Mouse (Mus musculus): ENCODE measurements around the gene Apon. TPM values are rescaled to one million over a fixed set of nuclear protein-coding genes. Genes with fewer than 3 reads are reported as not detected.

The Apon gene
- polyA plus RNA-seq (2014; fragmentation: Nextera tagmentation; extraction: Ambion mirVana): 0.27 TPM in 1 of 2 replicates, not detected in the other

- Histone ChIP-seq H3K4me2 (replicated peaks; ENCODE audit: low read depth, low read length) (no peak within 1 kb of the TSS), H3K4me1 (ENCODE audit: control insufficient read depth, insufficient read depth, low read length) (no peaks in the 10 kb centered on the region), H3K4me3 (ENCODE audit: low read depth, low read length) (no peak within 1 kb of the TSS), H3K27ac (ENCODE audit: low read length) (no peak within 1 kb of the TSS), H3K9me3 (ENCODE audit: control insufficient read depth, low read depth, low read length) (no peaks in the 10 kb centered on the region), H3K27me3 (ENCODE audit: control insufficient read depth, insufficient read depth, low read length) (no peaks in the 10 kb centered on the region), H3K36me3 (ENCODE audit: control insufficient read depth, insufficient read depth, low read length) (peaks cover 34% of the 10 kb centered on the region), H3K9ac (replicated peaks; ENCODE audit: low read depth, low read length) (no peak within 1 kb of the TSS)
- 67% methylated on average over 4 of the region's 4 CpGs for WGBS
- ATAC-seq (ENCODE audit: insufficient number of reproducible peaks, insufficient read depth, low FRiP score, low read depth): no peak
Observed at GRCm38 (mm10) chr10:128253677-128254255, at the start of gene Apon. Apon (plus strand) TSS chr10:128254096.

GRCm38 (mm10) chr10:128204941-128205340 lies 49.0 kb upstream of the Apon start:
- no peak overlapping the region for H3K4me3 ChIP-seq (ENCODE audit: low read depth, low read length)
- no peaks in the 10 kb centered on the region for H3K4me1 ChIP-seq (ENCODE audit: control insufficient read depth, insufficient read depth, low read length)
- WGBS: 81% methylated on average over 15 of the region's 15 CpGs
- no peak overlapping the region for H3K4me2 ChIP-seq (replicated peaks; ENCODE audit: low read depth, low read length)
- H3K27ac ChIP-seq (ENCODE audit: low read length): no peak overlapping the region
- H3K9ac ChIP-seq (replicated peaks; ENCODE audit: low read depth, low read length): no peak overlapping the region
- H3K27me3 ChIP-seq (ENCODE audit: control insufficient read depth, insufficient read depth, low read length): no peaks in the 10 kb centered on the region
- no peak for ATAC-seq (ENCODE audit: insufficient number of reproducible peaks, insufficient read depth, low FRiP score, low read depth)
- no peaks in the 10 kb centered on the region for H3K36me3 ChIP-seq (ENCODE audit: control insufficient read depth, insufficient read depth, low read length)
- H3K9me3 ChIP-seq (ENCODE audit: control insufficient read depth, low read depth, low read length): no peaks in the 10 kb centered on the region

GRCm38 (mm10) chr10:128208326-128208725 lies 45.6 kb upstream of the Apon start:
- no peak for ATAC-seq (ENCODE audit: insufficient number of reproducible peaks, insufficient read depth, low FRiP score, low read depth)
- H3K36me3 ChIP-seq (ENCODE audit: control insufficient read depth, insufficient read depth, low read length): no peaks in the 10 kb centered on the region
- H3K4me1 ChIP-seq (ENCODE audit: control insufficient read depth, insufficient read depth, low read length): peaks cover 8% of the 10 kb centered on the region; the same call in 1 of the 2 replicates
- no peak overlapping the region for H3K4me2 ChIP-seq (replicated peaks; ENCODE audit: low read depth, low read length)
- no peak overlapping the region for H3K4me3 ChIP-seq (ENCODE audit: low read depth, low read length)
- WGBS: 93% methylated on average over 10 of the region's 10 CpGs
- H3K27me3 ChIP-seq (ENCODE audit: control insufficient read depth, insufficient read depth, low read length): no peaks in the 10 kb centered on the region
- H3K9me3 ChIP-seq (ENCODE audit: control insufficient read depth, low read depth, low read length): no peaks in the 10 kb centered on the region
- no peak overlapping the region for H3K27ac ChIP-seq (ENCODE audit: low read length)
- no peak overlapping the region for H3K9ac ChIP-seq (replicated peaks; ENCODE audit: low read depth, low read length)

GRCm38 (mm10) chr10:128209311-128210009 lies 44.4 kb upstream of the Apon start:
- H3K27ac ChIP-seq (ENCODE audit: low read length): no peak overlapping the region
- H3K27me3 ChIP-seq (ENCODE audit: control insufficient read depth, insufficient read depth, low read length): no peaks in the 10 kb centered on the region
- H3K9ac ChIP-seq (replicated peaks; ENCODE audit: low read depth, low read length): no peak overlapping the region
- no peak for ATAC-seq (ENCODE audit: insufficient number of reproducible peaks, insufficient read depth, low FRiP score, low read depth)
- H3K4me1 ChIP-seq (ENCODE audit: control insufficient read depth, insufficient read depth, low read length): peaks cover 8% of the 10 kb centered on the region; the same call in 1 of the 2 replicates
- H3K36me3 ChIP-seq (ENCODE audit: control insufficient read depth, insufficient read depth, low read length): no peaks in the 10 kb centered on the region
- H3K4me3 ChIP-seq (ENCODE audit: low read depth, low read length): no peak overlapping the region
- WGBS: 91% methylated on average over 11 of the region's 11 CpGs
- no peaks in the 10 kb centered on the region for H3K9me3 ChIP-seq (ENCODE audit: control insufficient read depth, low read depth, low read length)
- H3K4me2 ChIP-seq (replicated peaks; ENCODE audit: low read depth, low read length): no peak overlapping the region

GRCm38 (mm10) chr10:128210131-128210530 lies 43.8 kb upstream of the Apon start:
- Histone ChIP-seq H3K9me3 (ENCODE audit: control insufficient read depth, low read depth, low read length) (no peaks in the 10 kb centered on the region), H3K4me1 (ENCODE audit: control insufficient read depth, insufficient read depth, low read length) (peaks cover 8% of the 10 kb centered on the region; the same call in 1 of the 2 replicates), H3K27me3 (ENCODE audit: control insufficient read depth, insufficient read depth, low read length) (no peaks in the 10 kb centered on the region), H3K36me3 (ENCODE audit: control insufficient read depth, insufficient read depth, low read length) (no peaks in the 10 kb centered on the region), H3K9ac (replicated peaks; ENCODE audit: low read depth, low read length) (no peak overlapping the region), H3K27ac (ENCODE audit: low read length) (no peak overlapping the region), H3K4me3 (ENCODE audit: low read depth, low read length) (no peak overlapping the region), H3K4me2 (replicated peaks; ENCODE audit: low read depth, low read length) (no peak overlapping the region)
- no peak for ATAC-seq (ENCODE audit: insufficient number of reproducible peaks, insufficient read depth, low FRiP score, low read depth)
- WGBS: 87% methylated on average over 2 of the region's 2 CpGs

- no peak for ATAC-seq (ENCODE audit: insufficient number of reproducible peaks, insufficient read depth, low FRiP score, low read depth)
Observed at GRCm38 (mm10) chr10:128210954-128211353, 42.9 kb upstream of the Apon start.

GRCm38 (mm10) chr10:128211390-128212108 lies 42.3 kb upstream of the Apon start, which contains the start of gene Spryd4:
Spryd4 (minus strand) TSS chr10:128211807.
- Histone ChIP-seq H3K4me3 (ENCODE audit: low read depth, low read length) (peak within 1 kb of the TSS; percentile 67), H3K9ac (replicated peaks; ENCODE audit: low read depth, low read length) (peak within 1 kb of the TSS; percentile 43), H3K9me3 (ENCODE audit: control insufficient read depth, low read depth, low read length) (no peaks in the 10 kb centered on the region), H3K4me1 (ENCODE audit: control insufficient read depth, insufficient read depth, low read length) (peaks cover 8% of the 10 kb centered on the region; the same call in 1 of the 2 replicates), H3K27ac (ENCODE audit: low read length) (no peak within 1 kb of the TSS), H3K27me3 (ENCODE audit: control insufficient read depth, insufficient read depth, low read length) (no peaks in the 10 kb centered on the region), H3K4me2 (replicated peaks; ENCODE audit: low read depth, low read length) (peak within 1 kb of the TSS; percentile 82), H3K36me3 (ENCODE audit: control insufficient read depth, insufficient read depth, low read length) (no peaks in the 10 kb centered on the region)
- WGBS: under 1% methylated on average over 30 of the region's 30 CpGs
- ATAC-seq (ENCODE audit: insufficient number of reproducible peaks, insufficient read depth, low FRiP score, low read depth): peak; percentile 95

More at GRCm38 (mm10) chr10:128210954-128211353, 42.9 kb upstream of the Apon start:
- Histone ChIP-seq H3K27me3 (ENCODE audit: control insufficient read depth, insufficient read depth, low read length) (no peaks in the 10 kb centered on the region), H3K4me2 (replicated peaks; ENCODE audit: low read depth, low read length) (peak overlapping the region; percentile 82), H3K9ac (replicated peaks; ENCODE audit: low read depth, low read length) (peak overlapping the region; percentile 43), H3K27ac (ENCODE audit: low read length) (no peak overlapping the region), H3K9me3 (ENCODE audit: control insufficient read depth, low read depth, low read length) (no peaks in the 10 kb centered on the region), H3K4me1 (ENCODE audit: control insufficient read depth, insufficient read depth, low read length) (peaks cover 8% of the 10 kb centered on the region; the same call in 1 of the 2 replicates), H3K36me3 (ENCODE audit: control insufficient read depth, insufficient read depth, low read length) (no peaks in the 10 kb centered on the region), H3K4me3 (ENCODE audit: low read depth, low read length) (peak overlapping the region; percentile 67)
- 26% methylated on average over 14 of the region's 14 CpGs for WGBS

GRCm38 (mm10) chr10:128212148-128212547 lies 41.7 kb upstream of the Apon start:
- Histone ChIP-seq H3K27ac (ENCODE audit: low read length) (no peak overlapping the region), H3K4me2 (replicated peaks; ENCODE audit: low read depth, low read length) (peak overlapping the region; percentile 82)
- no peak for ATAC-seq (ENCODE audit: insufficient number of reproducible peaks, insufficient read depth, low FRiP score, low read depth)

More at GRCm38 (mm10) chr10:128212148-128212547, 41.7 kb upstream of the Apon start:
- Histone ChIP-seq H3K9me3 (ENCODE audit: control insufficient read depth, low read depth, low read length) (no peaks in the 10 kb centered on the region), H3K4me3 (ENCODE audit: low read depth, low read length) (peak overlapping the region; percentile 67), H3K36me3 (ENCODE audit: control insufficient read depth, insufficient read depth, low read length) (no peaks in the 10 kb centered on the region), H3K9ac (replicated peaks; ENCODE audit: low read depth, low read length) (no peak overlapping the region), H3K4me1 (ENCODE audit: control insufficient read depth, insufficient read depth, low read length) (peaks cover 8% of the 10 kb centered on the region; the same call in 1 of the 2 replicates), H3K27me3 (ENCODE audit: control insufficient read depth, insufficient read depth, low read length) (no peaks in the 10 kb centered on the region)
- WGBS: 48% methylated on average over 6 of the region's 6 CpGs

All from stomach, embryonic 14.5 days (tissue).